Comparison of ENCODE assay signal across 8 mouse cellular contexts in the genomic region with DNA sequence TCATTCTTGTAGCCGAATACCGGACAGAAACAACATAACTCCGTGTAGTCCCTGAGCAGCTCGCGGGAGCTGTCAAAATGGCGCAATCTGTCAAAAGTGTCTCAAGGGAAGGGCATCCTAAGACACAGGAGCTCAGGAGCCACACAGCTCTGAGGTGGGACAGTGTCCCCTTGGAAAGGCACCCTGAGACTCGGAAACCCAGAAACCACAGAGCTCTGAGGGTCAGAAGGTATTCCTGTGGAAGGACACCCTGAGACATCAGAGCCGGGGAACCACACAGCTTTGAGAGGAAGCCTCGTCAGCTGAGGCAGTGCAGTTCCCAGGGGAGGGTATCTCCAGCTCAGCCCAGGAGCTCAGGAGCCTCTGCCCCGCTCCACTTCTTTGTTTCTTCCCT. TPM values are rescaled to one million over a fixed set of nuclear protein-coding genes. Genes with fewer than 3 reads are reported as not detected.
DNase-seq lines count a peak whose midpoint lies in the region; ATAC-seq lines count a peak whose summit lies in the region.

No protein-coding gene starts in this region.

- peak; percentile 63 for ATAC-seq in kidney, embryonic 16.5 days (ENCODE audit: low FRiP score, low TSS enrichment)
- peak; percentile 76 for ATAC-seq in forebrain, embryonic 11.5 days (replicated peaks; ENCODE audit: low FRiP score)
- ATAC-seq in intestine, embryonic 14.5 days (replicated peaks; ENCODE audit: low FRiP score, low TSS enrichment, low read depth): peak; percentile 75
- ATAC-seq in midbrain, embryonic 11.5 days (ENCODE audit: low FRiP score): peak; percentile 71

- no peaks in the 10 kb centered on the region for H3K9me3 ChIP-seq in kidney, embryonic 16.5 days (ENCODE audit: low read length)
- no peaks in the 10 kb centered on the region for H3K9me3 ChIP-seq in forebrain, embryonic 11.5 days (ENCODE audit: control insufficient read depth, low read length)
- H3K9me3 ChIP-seq in intestine, embryonic 14.5 days (ENCODE audit: control insufficient read depth, low read length): no peaks in the 10 kb centered on the region
- no peaks in the 10 kb centered on the region for H3K9me3 ChIP-seq in midbrain, embryonic 11.5 days (ENCODE audit: control insufficient read depth, low read length)

- H3K27ac ChIP-seq in kidney, embryonic 16.5 days (ENCODE audit: low read length): peak overlapping the region; percentile 84
- peak overlapping the region; percentile 86 for H3K27ac ChIP-seq in forebrain, embryonic 11.5 days (ENCODE audit: low read depth, low read length)
- H3K27ac ChIP-seq in intestine, embryonic 14.5 days (ENCODE audit: low read depth): peak overlapping the region; percentile 80
- H3K27ac ChIP-seq in midbrain, embryonic 11.5 days (ENCODE audit: low read depth, low read length): peak overlapping the region; percentile 84

- peaks cover 12% of the 10 kb centered on the region for H3K4me1 ChIP-seq in kidney, embryonic 16.5 days (ENCODE audit: insufficient read depth, low read length)
- peaks cover 7% of the 10 kb centered on the region; the same call in 1 of the 2 replicates for H3K4me1 ChIP-seq in forebrain, embryonic 11.5 days (replicated peaks; ENCODE audit: control insufficient read depth, insufficient read depth, low read length)
- peaks cover 19% of the 10 kb centered on the region for H3K4me1 ChIP-seq in intestine, embryonic 14.5 days (replicated peaks; ENCODE audit: control insufficient read depth, insufficient read depth, low read length)
- peaks cover 13% of the 10 kb centered on the region for H3K4me1 ChIP-seq in midbrain, embryonic 11.5 days (ENCODE audit: control insufficient read depth, insufficient read depth, low read length)

- 0 out of 2 replicates have a peak, but pooled peaks cover 3% of the 10 kb centered on the region for H3K36me3 ChIP-seq in kidney, embryonic 16.5 days (ENCODE audit: insufficient read depth, low read length)
- H3K36me3 ChIP-seq in forebrain, embryonic 11.5 days (ENCODE audit: control insufficient read depth, insufficient read depth, low read length): no peaks in the 10 kb centered on the region
- H3K36me3 ChIP-seq in intestine, embryonic 14.5 days (ENCODE audit: control insufficient read depth, insufficient read depth, low read length): peaks cover 14% of the 10 kb centered on the region
- peaks cover 2% of the 10 kb centered on the region; the same call in 1 of the 2 replicates for H3K36me3 ChIP-seq in midbrain, embryonic 11.5 days (ENCODE audit: control insufficient read depth, insufficient read depth, low read length)

- 0 out of 2 replicates have a peak, but pooled peaks cover 3% of the 10 kb centered on the region for H3K27me3 ChIP-seq in kidney, embryonic 16.5 days (ENCODE audit: insufficient read depth, low read length)
- H3K27me3 ChIP-seq in forebrain, embryonic 11.5 days (ENCODE audit: control insufficient read depth, insufficient read depth, low read length): no peaks in the 10 kb centered on the region
- no peaks in the 10 kb centered on the region for H3K27me3 ChIP-seq in intestine, embryonic 14.5 days (replicated peaks; ENCODE audit: control insufficient read depth, insufficient read depth, low read length)
- no peaks in the 10 kb centered on the region for H3K27me3 ChIP-seq in midbrain, embryonic 11.5 days (ENCODE audit: control insufficient read depth, insufficient read depth, low read length)

- no peak for DNase-seq in kidney, postnatal 4 days
- DNase-seq in WW6 (ENCODE audit: low read depth, low spot score): peak; percentile 4
- DNase-seq in forebrain, embryonic 11.5 days (ENCODE audit: low spot score): peak; percentile 62
- no peak for DNase-seq in intestine, embryonic 14.5 days (ENCODE audit: low spot score)
- DNase-seq in midbrain, embryonic 11.5 days (ENCODE audit: low spot score, missing footprints): peak; percentile 97
- DNase-seq in left cerebral cortex, adult 8-10 months (ENCODE audit: low spot score in 2 of 2): no peak
- no peak for DNase-seq in urinary bladder, postnatal 25 days (ENCODE audit: low spot score)

- H3K4me3 ChIP-seq in kidney, embryonic 16.5 days (ENCODE audit: low read length): peak overlapping the region; percentile 73
- H3K4me3 ChIP-seq in forebrain, embryonic 11.5 days (ENCODE audit: low read depth, low read length): peak overlapping the region; percentile 86
- peak overlapping the region; percentile 97 for H3K4me3 ChIP-seq in intestine, embryonic 14.5 days (ENCODE audit: low read depth, low read length)
- peak overlapping the region; percentile 61 for H3K4me3 ChIP-seq in midbrain, embryonic 11.5 days (ENCODE audit: low read depth, low read length)

- H3K4me2 ChIP-seq in kidney, embryonic 16.5 days (replicated peaks; ENCODE audit: low read depth, low read length): peak overlapping the region; percentile 89
- peak overlapping the region; percentile 84 for H3K4me2 ChIP-seq in forebrain, embryonic 11.5 days (ENCODE audit: low read depth, low read length, severe bottlenecking)
- peak overlapping the region; percentile 83 for H3K4me2 ChIP-seq in intestine, embryonic 14.5 days (ENCODE audit: low read length)
- H3K4me2 ChIP-seq in midbrain, embryonic 11.5 days: peak overlapping the region; percentile 68

- WGBS in kidney, embryonic 16.5 days: 1% methylated on average over 10 of the region's 10 CpGs
- WGBS in forebrain, embryonic 11.5 days: 4% methylated on average over 10 of the region's 10 CpGs
- WGBS in intestine, embryonic 14.5 days: 4% methylated on average over 10 of the region's 10 CpGs
- WGBS in midbrain, embryonic 11.5 days: 3% methylated on average over 10 of the region's 10 CpGs

- peak overlapping the region; percentile 81 for H3K9ac ChIP-seq in kidney, embryonic 16.5 days (replicated peaks; ENCODE audit: low read length)
- H3K9ac ChIP-seq in forebrain, embryonic 11.5 days (ENCODE audit: low read length): peak overlapping the region; percentile 73
- H3K9ac ChIP-seq in intestine, embryonic 14.5 days (ENCODE audit: low read length): peak overlapping the region; percentile 67
- H3K9ac ChIP-seq in midbrain, embryonic 11.5 days (ENCODE audit: low read length): peak overlapping the region; percentile 65

RNA-seq across cellular contexts. Expression of a gene that starts 0.6 kb away (rescaled TPM):
- 43.7 and 52.2 TPM in 2 replicates for polyA plus RNA-seq in kidney, embryonic 16.5 days (2015; fragmentation: Nextera tagmentation; extraction: Ambion mirVana)
- 95.3 and 97.5 TPM in 2 replicates for polyA plus RNA-seq in forebrain, embryonic 11.5 days (2014; fragmentation: Nextera tagmentation; extraction: Ambion mirVana)
- polyA plus RNA-seq in intestine, embryonic 14.5 days (2014; fragmentation: Nextera tagmentation; extraction: Ambion mirVana): 48.6 and 60.1 TPM in 2 replicates
- 92.0 and 96.9 TPM in 2 replicates for polyA plus RNA-seq in midbrain, embryonic 11.5 days (2014; fragmentation: Nextera tagmentation; extraction: Ambion mirVana)
- total RNA-seq in left cerebral cortex, adult 8-10 months (2022): under 1 TPM; 0.63 to 0.78 (median 0.76) TPM

RNA-seq across cellular contexts. Expression of a gene that starts 12.2 kb away (rescaled TPM):
- not detected in 2 replicates for polyA plus RNA-seq in kidney, embryonic 16.5 days (2015; fragmentation: Nextera tagmentation; extraction: Ambion mirVana)
- polyA plus RNA-seq in forebrain, embryonic 11.5 days (2014; fragmentation: Nextera tagmentation; extraction: Ambion mirVana): 0.12 TPM in 1 of 2 replicates, not detected in the other
- 0.15 TPM in 1 of 2 replicates, not detected in the other for polyA plus RNA-seq in intestine, embryonic 14.5 days (2014; fragmentation: Nextera tagmentation; extraction: Ambion mirVana)
- 0.30 TPM in 1 of 2 replicates, not detected in the other for polyA plus RNA-seq in midbrain, embryonic 11.5 days (2014; fragmentation: Nextera tagmentation; extraction: Ambion mirVana)
- total RNA-seq in left cerebral cortex, adult 8-10 months (2022): 1 to 10 TPM in 2 of 4 experiments, under 1 TPM in 2; 0.70 to 1.0 (median 0.87) TPM

Comparison
In these comparisons a context has a peak if more than half of its experiments do, and no peak if none do; other contexts are left out.
1. DNase-seq: peak in WW6 (single experiment), forebrain, embryonic 11.5 days (single experiment) and midbrain, embryonic 11.5 days (single experiment); none in kidney, postnatal 4 days (0 of 2), intestine, embryonic 14.5 days (single experiment), left cerebral cortex, adult 8-10 months (0 of 2) and urinary bladder, postnatal 25 days (single experiment).
2. Peak in every context shown above with its lines, with median percentiles within 50 percentile points of each other: ATAC-seq, H3K27ac ChIP-seq, H3K4me2 ChIP-seq, H3K4me3 ChIP-seq and H3K9ac ChIP-seq.